Mouse (Mus musculus) G1E-ER4 (cell line): Measurements from ENCODE around the gene Mycn. TPM values are rescaled to one million over a fixed set of nuclear protein-coding genes. Genes with fewer than 3 reads are reported as not detected.

ENCODE experiments used
- GATA1 ChIP-seq: IDR thresholded peaks from one replicate; pipeline ENCODE4 v1.8.0; 2012; ENCODE audit warnings: low read length, inconsistent platforms
- polyA plus RNA-seq: library from polyadenylated mRNA; stranded (reverse); fragments of >175 nt; gene quantifications from 2 replicates; pipeline ENCODE4 v1.2.3, GENCODE M21; 2012

The Mycn gene
- polyA plus RNA-seq, 1 experiment = not detected

DNA sequence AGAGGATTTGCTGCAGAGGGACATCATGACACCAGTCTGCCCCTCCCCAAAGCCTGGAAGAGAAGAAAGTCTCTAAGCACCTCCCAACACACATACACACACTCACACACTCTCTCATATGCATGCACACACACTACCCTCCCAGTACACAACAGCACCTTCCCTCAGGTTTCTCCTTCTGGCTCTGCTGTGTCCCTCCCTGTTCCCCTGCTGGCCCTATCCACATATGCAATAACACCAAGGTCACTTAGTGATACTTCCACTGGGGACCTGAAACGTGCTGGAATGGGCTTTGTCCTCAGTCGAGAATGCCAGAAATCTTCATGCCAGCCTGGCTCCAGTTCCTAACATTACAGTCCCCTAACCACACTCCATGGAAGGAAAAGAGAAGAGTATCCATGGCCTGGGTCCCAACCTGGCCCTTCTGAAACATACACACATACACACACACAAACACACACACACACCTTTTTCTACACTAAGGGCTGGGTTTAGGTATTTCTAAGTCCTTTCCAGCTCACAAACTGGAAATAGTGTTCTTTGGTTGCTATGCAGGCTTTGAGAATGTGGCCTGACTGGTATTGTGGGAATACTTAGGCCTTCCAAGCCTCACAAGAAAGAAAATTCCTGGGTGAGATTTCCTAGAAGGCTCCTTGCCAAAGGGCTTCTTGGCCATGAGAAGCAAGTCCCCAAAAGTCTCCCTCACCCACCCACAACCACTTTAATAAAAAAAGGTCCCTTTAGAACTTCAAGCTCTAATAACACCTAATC lies 43.2 kb downstream of the Mycn start:
- TF ChIP-seq GATA1 = no peak

DNA sequence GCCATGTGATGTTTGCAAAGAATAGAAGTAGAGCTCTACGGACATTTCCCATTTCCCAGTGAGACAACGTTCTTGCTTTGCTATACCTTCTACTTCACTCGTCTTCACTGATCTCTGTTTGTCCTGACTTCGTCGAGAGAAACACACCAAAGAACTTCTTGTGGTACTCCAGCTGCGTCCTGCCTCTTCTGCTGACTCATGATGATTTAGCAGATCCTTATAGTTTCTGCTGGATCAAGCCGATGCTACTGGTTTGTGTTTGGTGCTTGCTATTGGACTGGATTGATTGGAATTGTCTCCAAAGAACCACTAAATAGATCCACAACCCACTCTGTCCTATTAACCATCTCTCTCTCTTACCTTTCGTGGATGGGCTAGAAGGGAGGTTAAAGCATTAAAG lies 47.7 kb downstream of the Mycn start:
- TF ChIP-seq GATA1 = no peak

DNA sequence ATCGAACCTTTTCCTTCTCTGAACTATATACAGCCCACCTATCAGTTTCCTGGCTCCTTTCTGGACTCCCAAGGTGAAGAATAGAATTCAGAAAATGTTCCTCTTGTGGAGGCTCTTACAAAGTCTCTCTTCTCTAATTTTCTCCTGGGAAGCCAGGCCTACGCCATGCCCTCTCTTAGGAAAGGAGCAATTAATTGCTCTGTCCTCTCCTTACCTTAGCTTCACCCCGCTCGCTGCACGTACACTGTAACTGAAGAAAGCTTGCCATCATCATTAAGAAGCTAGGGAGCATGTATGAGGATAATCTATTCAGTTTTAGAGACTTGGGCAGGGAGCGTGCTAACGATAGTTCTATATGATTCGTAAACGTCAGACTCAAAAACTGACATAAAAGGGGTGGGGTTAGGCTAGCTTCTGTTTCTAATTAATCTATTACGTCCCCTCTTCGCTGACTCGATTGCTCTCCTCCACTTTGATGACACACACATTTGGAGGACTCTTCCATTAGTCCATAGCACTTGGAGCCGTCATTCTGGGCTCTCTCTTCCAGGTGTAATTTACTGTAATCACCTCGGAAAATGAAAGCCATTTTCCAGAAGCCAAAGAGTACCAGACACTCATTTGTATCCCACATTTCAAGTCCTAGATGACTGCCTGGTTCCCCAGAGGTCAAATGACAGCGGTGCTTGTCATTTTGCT lies 55.4 kb downstream of the Mycn start:
- TF ChIP-seq GATA1 = no peak
